ENCODE assay signal across 10 mouse cellular contexts in the genomic region with DNA sequence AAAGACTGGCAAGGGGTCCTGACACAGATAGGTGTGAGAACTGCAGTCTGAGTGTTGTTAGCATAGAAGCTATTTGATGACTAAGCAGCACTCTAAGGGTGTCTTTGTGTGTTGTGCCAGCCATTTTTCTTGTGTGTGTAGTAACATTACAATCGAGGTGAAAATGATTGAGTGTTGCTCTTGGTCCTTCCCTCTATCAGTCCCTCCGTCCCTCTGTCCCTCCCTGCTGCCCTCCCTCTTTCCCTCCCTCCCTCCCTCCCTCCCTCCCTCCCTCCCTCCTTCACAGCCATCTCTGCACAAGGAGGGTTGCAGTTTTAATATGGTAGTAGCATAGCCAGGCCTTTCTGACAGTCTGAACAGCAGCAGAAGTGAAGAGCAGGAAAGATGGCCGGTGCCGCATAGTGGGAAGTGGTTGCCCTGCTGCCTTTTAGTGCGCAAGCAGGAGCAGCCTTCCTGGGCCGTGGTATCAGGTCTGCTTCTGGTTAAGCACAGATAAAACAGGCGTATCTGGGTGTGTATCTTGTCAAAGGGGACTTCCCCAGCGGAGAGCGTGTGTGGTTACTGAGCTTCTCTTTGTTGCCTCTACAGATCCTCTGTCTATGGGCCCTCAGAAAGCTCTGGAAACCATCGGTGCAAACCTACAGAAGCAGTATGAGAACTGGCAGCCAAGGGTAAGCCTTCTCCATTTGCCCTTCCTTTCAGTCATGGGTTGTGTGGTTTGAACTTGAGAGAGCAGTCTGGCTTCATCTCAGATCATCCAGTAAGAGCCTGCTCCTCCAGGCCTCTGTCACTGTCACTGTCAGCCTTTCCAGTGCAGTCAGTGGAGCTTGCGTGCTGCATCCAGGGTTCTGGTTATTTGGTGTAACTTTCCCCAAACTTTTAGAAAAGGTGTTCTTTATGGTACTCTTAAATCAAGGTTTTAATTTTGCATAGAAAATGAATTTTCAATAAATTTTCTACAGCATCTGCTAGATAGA.
A peak's percentile ranks its signal among the peaks of the same experiment; 100 is the strongest.
DNase-seq lines count a peak whose midpoint lies in the region; ATAC-seq and TF ChIP-seq lines count a peak whose summit lies in the region.
"Had no signal": no experiment of that assay in that cellular context is flagged by ENCODE, and none has a peak within 500 bp of the region (broad histone marks: within the 10 kb centered on the region; RNA-seq: fewer than 3 reads in every experiment).

No protein-coding gene starts in this region.

- no peaks in the 10 kb centered on the region for H3K9me3 ChIP-seq in embryonic facial prominence, embryonic 10.5 days
- H3K9me3 ChIP-seq: embryonic facial prominence, embryonic 12.5 days had no signal

- 76% methylated on average over 11 of the region's 11 CpGs for WGBS in embryonic facial prominence, embryonic 10.5 days

- DNase-seq in testis, postnatal 14 days (ENCODE audit: low spot score): no peak
- no peak for DNase-seq in embryonic facial prominence, embryonic 10.5 days (ENCODE audit: low spot score)
- DNase-seq in retina, embryonic 14.5 days (ENCODE audit: low spot score): no peak
- DNase-seq in adrenal gland, postnatal 25 days: no peak
- DNase-seq in layer of hippocampus, postnatal 10 days (ENCODE audit: low spot score in 2 of 2): no peak
- DNase-seq: adrenal gland, adult 2 months; kidney, postnatal 14 days had no signal

- no peak for TF ChIP-seq CTCF in testis, adult 2 months (IDR thresholded peaks at IDR 0.05; ENCODE audit: control insufficient read depth, insufficient read depth, insufficient replicate concordance, low read depth, low read length)

- H3K4me1 ChIP-seq in testis, adult 2 months (ENCODE audit: control insufficient read depth, insufficient read depth, low read length): no peaks in the 10 kb centered on the region; the same call in 1 of the 2 replicates
- peaks cover 47% of the 10 kb centered on the region for H3K4me1 ChIP-seq in embryonic facial prominence, embryonic 10.5 days

- peak overlapping the region; percentile 39; the same call in 1 of the 2 replicates for H3K4me3 ChIP-seq in testis, adult 2 months (ENCODE audit: control insufficient read depth, low read depth, low read length)
- H3K4me3 ChIP-seq in embryonic facial prominence, embryonic 10.5 days: no peak overlapping the region
- H3K4me3 ChIP-seq: embryonic facial prominence, embryonic 12.5 days had no signal

- H3K27me3 ChIP-seq in testis, adult 2 months (ENCODE audit: control insufficient read depth, insufficient read depth, low read length): no peaks in the 10 kb centered on the region
- H3K27me3 ChIP-seq in embryonic facial prominence, embryonic 10.5 days (replicated peaks; ENCODE audit: low read depth, poor library complexity, severe bottlenecking): no peaks in the 10 kb centered on the region
- H3K27me3 ChIP-seq: embryonic facial prominence, embryonic 12.5 days had no signal

- H3K36me3 ChIP-seq in testis, adult 2 months (ENCODE audit: control insufficient read depth, insufficient read depth, low read length): no peaks in the 10 kb centered on the region; the same call in 1 of the 2 replicates
- peaks cover 6% of the 10 kb centered on the region for H3K36me3 ChIP-seq in embryonic facial prominence, embryonic 10.5 days (replicated peaks)
- H3K36me3 ChIP-seq: embryonic facial prominence, embryonic 12.5 days had no signal

- TF ChIP-seq POLR2A in testis, adult 2 months (IDR thresholded peaks at IDR 0.05; ENCODE audit: control insufficient read depth, low read depth, low read length): no peak

- no peak overlapping the region for H3K27ac ChIP-seq in testis, adult 2 months (ENCODE audit: control insufficient read depth, insufficient read depth, low read depth, low read length)
- 0 out of 2 replicates have a peak overlapping the region, but pooled peaks have one; percentile 7 for H3K27ac ChIP-seq in embryonic facial prominence, embryonic 10.5 days (replicated peaks)
- H3K27ac ChIP-seq: embryonic facial prominence, embryonic 12.5 days had no signal

- peak; percentile 93 for ATAC-seq in megakaryocyte-erythroid progenitor cell, adult 5-6 weeks (replicated peaks; ENCODE audit: low FRiP score, low TSS enrichment, poor library complexity, severe bottlenecking)
